Mouse (Mus musculus) gastrocnemius, adult 2 months (tissue): Measurements from ENCODE around the gene Krtap9-5. TPM values are rescaled to one million over a fixed set of nuclear protein-coding genes. Genes with fewer than 3 reads are reported as not detected.

Experiments
- DNase-seq: peaks from one replicate; pipeline ENCODE4 v3.0.0; 2022
- H3K27ac ChIP-seq: fragments of 200-600 bp; 2 replicates; pipeline ENCODE4 v1.8.1; 2022; ENCODE audit warnings: mild to moderate bottlenecking
- H3K4me3 ChIP-seq: fragments of 200-600 bp; 2 replicates; pipeline ENCODE4 v1.8.1; 2022; ENCODE audit warnings: mild to moderate bottlenecking, moderate library complexity
- CTCF ChIP-seq: fragments of 200-600 bp; IDR thresholded peaks from 2 replicates; pipeline ENCODE4 v1.8.1; 2022; ENCODE audit warnings: antibody characterized with exemption, mild to moderate bottlenecking, moderate library complexity
- intact Hi-C: fragments of 180-260 bp; cut with DNase I; formaldehyde crosslinking; loops from one replicate; pipeline ENCODE4 v1.15.1; 2025
- long read RNA-seq, 2 experiments: library from polyadenylated mRNA; stranded (forward); transcript quantifications; one replicate each; pipeline ENCODE4 v2.0.0; 2021
- total RNA-seq, 2 experiments: library from RNA; stranded (reverse); gene quantifications; 2 replicates each; pipeline ENCODE4 v1.2.3; 2021

Krtap9-5 gene
- not detected for total RNA-seq
- long read RNA-seq, experiment 1: 0 reads
- long read RNA-seq, experiment 2: 0 reads

DNA sequence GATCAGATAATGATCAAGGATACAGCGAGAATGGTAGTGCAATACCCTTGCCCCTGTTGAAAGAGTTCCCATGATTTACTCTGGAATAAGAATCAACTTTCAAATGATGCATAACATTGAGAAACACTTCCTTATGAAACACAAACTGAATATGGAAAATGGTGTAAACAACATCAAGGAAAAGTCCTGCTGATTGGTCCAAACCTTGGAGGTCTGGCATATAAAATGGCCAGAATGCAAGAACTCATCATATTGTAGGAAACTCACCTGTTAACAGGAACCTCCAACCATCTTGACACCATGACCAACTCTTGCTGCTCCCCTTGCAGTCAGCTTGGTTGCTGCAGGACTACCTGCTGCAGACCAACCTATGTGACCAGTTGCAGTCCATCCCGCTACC, at the start of gene Krtap9-5:
TSS of gene Krtap9-5 (plus strand) at position 301 of the 400 bp plus-strand sequence.
- no peak for TF ChIP-seq CTCF
- Histone ChIP-seq H3K27ac (no peak within 1 kb of the TSS), H3K4me3 (no peak within 1 kb of the TSS)
- intact Hi-C loops: no loop called here
- DNase-seq: no peak

DNA sequence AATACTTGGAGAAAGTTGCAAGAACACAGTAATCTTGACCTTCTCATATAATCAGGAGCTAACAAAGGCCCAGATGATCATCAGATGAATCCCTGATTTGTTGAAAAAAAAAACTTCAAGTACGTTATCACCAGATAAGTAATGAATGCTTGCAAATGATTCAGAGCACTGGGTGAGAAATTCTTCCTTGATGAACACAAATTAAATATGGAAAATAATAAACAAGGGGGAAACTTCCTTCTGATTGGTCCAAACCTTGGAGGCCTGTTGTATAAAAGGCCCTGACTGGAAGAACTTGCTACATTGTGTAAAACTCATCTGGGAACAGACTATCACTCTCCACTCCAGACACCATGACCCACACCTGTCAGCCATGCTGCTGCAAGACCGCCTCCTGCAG, 40.7 kb upstream of the Krtap9-5 start, which contains the start of gene Krtap31-1:
TSS of gene Krtap31-1 (plus strand) at position 301 of the 400 bp plus-strand sequence.
- no peak within 1 kb of the TSS for H3K4me3 ChIP-seq
- intact Hi-C loops: no loop called here
- TF ChIP-seq CTCF: no peak
- DNase-seq: no peak
- H3K27ac ChIP-seq: no peak within 1 kb of the TSS

DNA sequence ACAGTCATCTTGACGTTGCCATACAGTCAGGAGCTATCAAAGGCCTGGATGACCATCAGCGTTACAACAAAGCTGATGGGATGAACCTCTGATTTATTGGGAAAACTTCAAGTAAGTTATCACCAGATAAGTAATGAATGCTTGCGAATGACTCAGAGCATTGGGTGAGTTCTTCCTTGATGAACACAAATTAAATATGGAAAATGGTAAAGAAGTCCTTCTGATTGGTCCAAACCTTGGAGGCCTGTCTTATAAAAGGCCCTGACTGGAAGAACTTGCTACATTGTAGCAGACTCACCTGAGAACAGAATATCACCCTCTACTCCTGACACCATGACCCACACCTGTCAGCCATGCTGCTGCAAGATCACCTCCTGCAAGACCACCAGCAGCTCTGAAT, 33.8 kb upstream of the Krtap9-5 start, which contains the start of gene Gm11565:
TSS of gene Gm11565 (plus strand) at position 301 of the 400 bp plus-strand sequence.
- no peak for DNase-seq
- Histone ChIP-seq H3K4me3 (no peak within 1 kb of the TSS), H3K27ac (no peak within 1 kb of the TSS)
- intact Hi-C loops: no loop called here
- TF ChIP-seq CTCF: no peak

DNA sequence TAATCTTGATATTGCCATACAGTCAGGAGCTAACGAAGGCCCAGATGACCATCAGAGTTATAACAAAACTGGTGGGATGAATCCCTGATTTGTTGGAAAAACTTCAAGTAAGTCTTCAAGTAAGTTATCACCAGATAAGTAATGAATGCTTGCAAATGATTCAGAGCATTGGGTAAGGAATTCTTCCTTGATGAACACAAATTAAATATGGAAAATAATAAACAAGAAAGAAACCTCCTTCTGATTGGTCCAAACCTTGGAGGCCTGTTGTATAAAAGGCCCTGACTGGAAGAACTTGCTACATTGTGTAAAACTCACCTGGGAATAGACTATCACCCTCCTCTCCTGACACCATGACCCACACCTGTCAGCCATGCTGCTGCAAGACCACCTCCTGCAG, 12.3 kb upstream of the Krtap9-5 start, which contains the start of gene Krtap31-2:
TSS of gene Krtap31-2 (plus strand) at position 301 of the 400 bp plus-strand sequence.
- H3K27ac ChIP-seq: no peak within 1 kb of the TSS
- intact Hi-C loops: no loop called here
- H3K4me3 ChIP-seq: no peak within 1 kb of the TSS
- no peak for DNase-seq
- no peak for TF ChIP-seq CTCF

DNA sequence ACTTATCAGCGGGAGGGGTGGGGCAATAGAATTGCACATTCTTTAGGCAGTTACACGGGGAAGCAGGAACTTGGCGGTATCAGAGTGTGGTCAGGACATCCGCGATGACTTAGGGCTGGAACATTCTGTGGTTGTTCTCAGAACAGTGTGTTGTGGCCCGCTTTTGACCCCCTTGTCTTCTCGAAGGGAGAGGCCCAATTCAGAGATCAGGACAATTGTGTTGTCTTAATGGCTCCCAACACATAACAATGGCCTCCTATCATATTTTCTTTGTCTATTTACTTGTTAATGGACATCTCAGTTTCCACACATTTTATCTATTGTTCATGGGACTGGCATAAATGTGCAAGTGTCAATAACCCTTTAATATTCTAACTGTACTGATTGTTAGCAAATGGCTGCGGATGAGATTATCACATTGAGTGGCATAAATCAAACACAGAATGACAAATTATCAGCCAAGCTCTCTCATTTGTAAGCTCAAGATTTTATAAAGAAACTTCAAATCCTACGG, 10.5 kb upstream of the Krtap9-5 start:
- no peak overlapping the region for H3K4me3 ChIP-seq
- DNase-seq: no peak
- intact Hi-C loops: no loop called here
- no peak for TF ChIP-seq CTCF
- H3K27ac ChIP-seq: no peak overlapping the region

DNA sequence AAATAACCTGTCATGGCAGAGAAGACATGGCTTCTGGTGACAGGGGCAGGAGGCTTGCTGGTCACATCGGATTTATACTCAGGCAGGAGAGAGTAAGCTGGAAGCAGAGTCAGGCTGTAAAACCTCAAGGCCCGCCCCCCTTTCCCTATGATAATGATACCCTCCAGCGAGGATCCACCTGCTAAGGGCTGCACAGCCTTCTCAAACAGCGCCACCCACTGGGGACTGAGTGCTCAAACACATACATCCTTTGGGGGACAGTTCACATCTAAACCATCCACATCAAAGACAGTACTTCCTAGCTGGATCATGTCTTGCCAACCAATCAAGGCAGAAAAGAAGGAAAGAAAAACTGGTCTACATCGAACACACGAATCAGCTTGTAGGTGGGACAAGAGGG, 15.9 kb downstream of the Krtap9-5 start:
- no peak for DNase-seq
- intact Hi-C loops: no loop called here
- TF ChIP-seq CTCF: no peak
- Histone ChIP-seq H3K4me3 (no peak overlapping the region), H3K27ac (no peak overlapping the region)

DNA sequence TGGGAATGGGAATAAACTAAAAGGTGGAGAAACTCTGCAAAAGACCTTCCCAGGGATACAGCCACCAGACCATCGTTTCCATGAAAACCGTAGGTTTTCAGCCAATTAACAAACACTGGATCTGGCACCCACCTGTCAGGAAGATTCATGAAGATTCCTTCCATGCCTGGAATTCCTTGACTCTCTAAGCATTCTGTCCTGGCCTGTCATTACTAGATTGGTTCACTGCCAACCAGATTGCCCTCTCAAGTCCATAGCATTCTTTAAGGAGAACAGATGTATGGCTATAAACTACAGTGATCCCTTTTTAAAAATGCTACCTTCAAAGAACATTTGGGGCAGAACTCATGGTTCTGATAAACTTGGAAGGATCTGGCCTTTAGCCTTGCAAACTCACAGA, 17.7 kb downstream of the Krtap9-5 start:
- no peak overlapping the region for H3K27ac ChIP-seq
- no peak overlapping the region for H3K4me3 ChIP-seq
- TF ChIP-seq CTCF: no peak
- intact Hi-C loops: no loop called here
- DNase-seq: no peak

DNA sequence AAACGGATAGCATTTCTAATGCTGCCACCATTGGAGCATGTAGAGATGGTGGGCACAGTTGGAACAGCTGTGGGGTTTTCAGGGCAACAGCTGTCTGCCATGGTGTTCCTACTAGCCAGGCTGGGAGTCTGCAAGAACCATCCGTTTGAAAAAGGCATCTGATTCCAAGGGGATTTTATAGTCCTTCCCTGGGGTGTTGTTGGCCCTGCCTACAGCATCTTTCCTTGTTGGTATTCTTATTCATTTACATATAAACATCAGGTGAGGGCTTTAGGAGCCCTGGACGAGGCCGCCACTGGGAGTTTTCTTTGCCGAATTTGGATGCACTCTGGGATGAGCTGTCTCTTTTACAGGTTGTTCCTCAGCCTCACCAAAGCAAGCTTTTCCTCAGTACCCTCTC, 30.7 kb downstream of the Krtap9-5 start, which contains the start of gene Krtap29-1:
TSS of gene Krtap29-1 (minus strand) at position 101 of the 400 bp plus-strand sequence.
- intact Hi-C loops: no loop called here
- no peak within 1 kb of the TSS for H3K27ac ChIP-seq
- H3K4me3 ChIP-seq: no peak within 1 kb of the TSS
- no peak for DNase-seq
- TF ChIP-seq CTCF: no peak

DNA sequence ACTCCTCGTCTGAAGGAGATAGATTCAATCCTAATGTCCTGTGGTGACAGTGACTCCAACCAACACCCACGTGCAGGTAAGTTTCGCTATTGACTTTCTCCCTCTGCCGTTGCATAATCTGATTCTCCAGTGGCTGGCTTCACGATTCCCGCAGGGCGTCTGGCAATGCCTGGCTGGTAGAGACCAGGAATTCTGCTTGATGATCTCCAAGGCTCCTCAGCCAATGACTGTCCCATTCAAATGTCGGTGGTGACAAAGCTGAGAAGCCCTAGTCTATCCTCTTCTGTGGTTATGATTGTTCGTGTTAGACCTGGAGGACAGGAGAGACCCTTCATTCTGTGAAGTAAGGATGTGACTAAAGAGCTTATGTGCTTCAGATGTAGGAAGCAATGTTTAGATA, 34.5 kb downstream of the Krtap9-5 start:
- no peak overlapping the region for H3K27ac ChIP-seq
- H3K4me3 ChIP-seq: no peak overlapping the region
- no peak for DNase-seq
- intact Hi-C loops: no loop called here
- no peak for TF ChIP-seq CTCF

DNA sequence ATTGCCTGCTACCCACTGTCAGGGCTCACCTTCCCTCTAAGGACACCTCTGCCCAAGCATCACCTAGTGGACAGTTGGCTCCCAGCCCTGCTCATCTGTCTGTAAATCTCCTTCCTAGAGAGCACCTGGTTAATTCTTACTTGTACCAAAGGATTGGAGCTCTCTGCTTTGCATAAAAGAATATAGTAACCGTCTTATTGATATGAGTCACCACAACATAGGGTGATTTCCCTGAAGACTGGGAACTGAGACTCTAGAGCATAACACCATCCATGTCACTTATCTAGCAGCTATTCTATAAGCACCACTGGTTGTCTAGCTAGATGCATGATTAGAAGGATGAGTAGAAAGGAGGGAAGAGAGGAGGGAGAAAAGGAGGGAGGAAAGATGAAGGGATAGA, 35.2 kb downstream of the Krtap9-5 start:
- DNase-seq: no peak
- intact Hi-C loops: no loop called here
- TF ChIP-seq CTCF: no peak
- Histone ChIP-seq H3K27ac (no peak overlapping the region), H3K4me3 (no peak overlapping the region)

DNA sequence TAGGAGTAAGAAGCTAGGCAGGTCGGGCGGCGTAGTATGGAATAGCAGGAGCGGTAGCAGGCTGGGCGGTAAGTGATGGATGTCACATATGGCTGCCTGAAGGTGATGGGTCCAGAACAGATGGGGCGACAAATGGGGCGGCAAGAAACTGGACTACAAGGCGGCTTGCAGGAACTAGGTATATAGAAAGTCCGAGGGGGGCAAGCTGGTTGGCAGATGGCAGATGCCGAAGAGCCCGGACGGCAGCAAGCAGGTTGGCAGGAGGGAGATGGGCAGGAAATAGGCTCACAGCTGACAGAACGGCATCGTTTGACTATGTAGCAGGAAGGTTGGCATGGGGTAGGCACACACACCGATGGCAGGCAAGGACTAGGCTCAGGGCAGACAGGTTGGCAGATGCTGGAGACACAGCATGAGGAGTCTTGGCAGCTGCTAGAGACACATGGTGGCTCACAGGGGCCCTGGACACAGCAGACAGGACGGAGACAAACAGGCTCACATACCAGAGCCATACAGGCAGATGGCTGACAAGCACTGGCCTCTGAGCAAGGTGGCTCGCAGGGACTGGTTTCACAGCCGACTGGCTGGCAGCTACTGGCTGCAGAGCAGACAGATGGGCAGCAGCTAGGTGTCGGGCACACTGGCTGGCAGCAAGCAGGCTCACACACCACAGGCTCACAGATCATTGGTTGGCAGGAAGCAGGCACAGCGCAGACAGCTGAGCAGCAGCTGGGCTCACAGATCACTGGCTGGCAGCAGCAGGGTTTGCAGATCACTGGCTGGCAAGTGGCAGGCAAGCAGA, 37.2 kb downstream of the Krtap9-5 start:
- DNase-seq: peak; percentile 82
- TF ChIP-seq CTCF: no peak
- Histone ChIP-seq H3K4me3 (peak overlapping the region; percentile 38), H3K27ac (no peak overlapping the region)
- intact Hi-C loops: no loop called here

DNA sequence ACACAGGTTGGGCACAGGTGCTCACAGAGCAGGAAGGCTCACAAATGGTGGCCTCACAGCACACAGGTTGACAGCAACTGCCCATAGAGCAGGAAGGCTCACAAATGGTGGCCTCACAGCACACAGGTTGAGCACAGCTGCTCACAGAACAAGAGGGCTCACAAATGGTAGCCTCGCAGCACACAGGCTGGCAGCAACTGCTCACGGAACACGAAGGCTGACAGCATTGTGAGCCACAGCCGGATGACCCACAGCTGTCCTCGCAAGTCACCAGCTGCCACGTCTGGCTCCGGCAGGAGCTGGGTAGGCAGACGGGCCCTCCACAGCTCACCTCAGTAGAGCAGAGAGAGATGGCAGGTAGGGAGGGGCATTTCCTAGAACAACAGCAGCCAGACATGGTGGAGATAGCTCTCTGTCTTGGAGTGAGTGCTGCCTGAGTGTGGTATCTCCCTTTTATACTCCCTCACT, 37.9 kb downstream of the Krtap9-5 start, which contains the start of gene Krtap16-1:
TSS of gene Krtap16-1 (minus strand) at position 418 of the 468 bp plus-strand sequence.
- no peak for TF ChIP-seq CTCF
- no peak within 1 kb of the TSS for H3K27ac ChIP-seq
- intact Hi-C loops: no loop called here
- H3K4me3 ChIP-seq: peak within 1 kb of the TSS; percentile 38
- no peak for DNase-seq

DNA sequence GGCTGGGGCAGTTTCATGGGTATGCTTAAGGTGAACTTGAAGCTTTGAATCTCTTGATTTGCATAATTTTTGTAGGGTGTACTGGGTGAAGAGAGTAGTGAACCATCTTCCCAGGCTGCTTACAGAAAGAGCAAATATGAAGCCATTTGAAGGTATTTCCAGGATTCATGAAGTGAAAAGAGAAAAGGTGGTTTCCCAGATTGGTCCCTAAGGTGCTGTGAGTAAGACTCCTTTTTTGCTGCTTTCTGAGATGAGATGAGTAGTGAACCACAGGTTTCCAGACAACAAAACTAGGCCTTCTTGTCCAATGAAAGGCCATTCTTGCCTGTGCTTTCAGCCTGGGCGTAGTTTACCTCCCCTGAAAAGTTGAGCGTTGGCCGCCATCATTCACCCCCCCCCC, 40.3 kb downstream of the Krtap9-5 start:
- no peak overlapping the region for H3K4me3 ChIP-seq
- no peak for DNase-seq
- H3K27ac ChIP-seq: no peak overlapping the region
- intact Hi-C loops: no loop called here
- no peak for TF ChIP-seq CTCF
